Mouse (Mus musculus): Measurements from ENCODE around the gene Rcbtb1. TPM values are rescaled to one million over a fixed set of nuclear protein-coding genes. Genes with fewer than 3 reads are reported as not detected.
"Not testable (repeated sequence)": the region's sequence is repeated elsewhere in the genome, so short reads cannot be mapped to it uniquely, and the experiment has no call there.

Gene Rcbtb1
- total RNA-seq, 2 experiments from 2014 or later: 15.2 to 17.8 TPM

DNA sequence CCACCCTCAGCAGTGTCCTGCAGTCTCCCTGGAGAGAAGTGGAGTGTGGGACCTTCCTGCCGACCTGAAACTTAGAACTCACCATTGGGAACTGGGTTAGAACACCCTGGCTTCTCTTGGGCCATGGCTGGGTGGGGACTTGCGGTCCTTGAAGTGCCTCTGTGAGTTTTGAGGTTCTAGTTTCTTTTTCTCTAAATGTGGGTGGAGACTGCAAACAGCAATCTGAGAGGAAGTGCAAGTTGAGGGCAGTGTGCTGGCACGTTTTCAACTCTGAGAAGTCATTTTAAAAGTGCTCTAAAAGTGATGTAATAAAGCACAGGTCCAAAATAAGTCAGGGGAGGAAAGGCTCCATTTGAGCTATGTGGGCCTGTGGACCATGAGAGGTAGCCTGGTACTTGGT lies 59.0 kb downstream of the Rcbtb1 start, which contains the start of gene Gm6904:
Gene Gm6904 (minus strand): TSS at position 161 of the 400 bp plus-strand sequence.
- peak; percentile 12 to 19 for DNase-seq
- intact Hi-C loops (cut with DNase I): no loop called here

DNA sequence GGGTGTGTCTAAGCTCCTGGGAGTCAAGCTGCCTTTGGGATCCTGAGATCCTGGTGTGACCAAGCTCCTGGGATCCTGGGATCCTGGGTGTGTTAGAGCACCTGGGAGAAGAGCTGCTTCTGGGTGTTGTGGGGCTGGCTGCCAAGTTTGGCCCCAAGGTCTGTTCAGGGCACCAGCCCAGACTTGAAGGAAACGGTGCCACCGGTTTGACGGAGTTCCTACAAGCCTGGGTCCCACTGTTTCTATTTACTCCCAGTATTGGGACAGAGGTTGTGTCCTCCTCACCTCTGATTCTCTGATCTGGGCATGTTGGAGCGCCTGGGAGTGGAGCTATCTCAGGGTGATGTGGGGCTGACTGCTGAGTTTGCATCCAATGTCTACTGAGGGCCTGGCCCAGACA lies 74.0 kb downstream of the Rcbtb1 start:
- intact Hi-C loops (cut with DNase I); DNase-seq: not testable (repeated sequence)

Other genes with a start within 250 kb of the Rcbtb1 start
- not detected for gene 1700129C05Rik, start 58.3 kb upstream of the Rcbtb1 start, total RNA-seq (2021)
- not detected for gene Gm5142, start 22.5 kb upstream of the Rcbtb1 start, total RNA-seq (2021)
- gene Gm6904, start 59.0 kb downstream of the Rcbtb1 start, total RNA-seq (2021): not detected
- under 1 TPM; 0.32 to 0.34 TPM for gene Phf11a, start 96.3 kb downstream of the Rcbtb1 start, total RNA-seq (2021)
- gene Phf11b, start 140.1 kb downstream of the Rcbtb1 start, total RNA-seq (2021): under 1 TPM; 0.47 to 0.53 TPM
- 1 to 10 TPM; 7.4 to 8.4 TPM for gene Phf11d, start 164.3 kb downstream of the Rcbtb1 start, total RNA-seq (2021)
- 1 to 10 TPM; 1.0 to 1.2 TPM for gene Phf11c, start 194.2 kb downstream of the Rcbtb1 start, total RNA-seq (2021)
- gene Setdb2, start 239.7 kb downstream of the Rcbtb1 start, total RNA-seq (2021): 10 to 100 TPM in 1 of 2 experiments, 1 to 10 TPM in 1; 7.1 to 13.3 TPM
- 10 to 100 TPM; 20.3 to 24.5 TPM for gene Cab39l, start 239.8 kb downstream of the Rcbtb1 start, total RNA-seq (2021)